Mouse (Mus musculus): ENCODE measurements around the gene Btg1.

DNA sequence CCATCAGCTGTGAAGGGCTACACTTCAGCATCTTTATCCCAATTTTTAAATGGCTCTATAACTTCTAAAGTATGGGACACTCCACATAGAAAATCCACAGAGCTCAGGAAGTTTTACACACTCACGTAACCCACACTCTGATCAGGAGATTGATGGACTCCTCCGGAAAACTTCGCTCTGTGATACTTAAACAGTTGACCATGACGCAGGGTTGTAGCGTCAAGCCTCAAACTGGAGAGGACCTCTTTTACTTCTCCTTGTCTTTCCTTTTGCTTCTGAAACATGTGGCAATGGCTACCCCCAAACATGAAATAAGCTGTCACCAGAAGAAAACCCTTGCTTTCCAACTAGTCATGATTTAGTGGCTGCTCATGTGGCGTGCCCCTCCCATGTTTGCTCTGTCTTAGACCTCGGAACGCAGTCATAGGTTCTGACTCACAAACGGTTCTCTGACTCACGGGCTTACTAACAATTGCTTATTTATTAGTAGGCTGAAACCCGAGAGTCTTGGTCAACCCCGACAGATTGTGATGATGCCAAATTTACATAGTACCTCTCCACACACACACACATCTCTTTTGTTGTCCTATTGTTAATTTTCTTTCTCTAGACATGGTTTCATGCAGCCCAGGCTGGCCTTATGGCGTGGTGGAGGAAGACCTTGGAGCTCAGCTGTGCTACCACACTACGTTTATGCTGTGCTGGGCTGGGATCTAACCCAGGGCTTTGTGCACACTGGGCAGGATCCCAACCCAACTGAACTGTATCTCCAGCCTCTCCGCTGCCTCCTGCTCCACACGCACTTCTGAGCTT lies 11.5 kb downstream of the Btg1 start:
- no peak for TF ChIP-seq CTCF (IDR thresholded peaks at IDR 0.05; ENCODE audit: insufficient read depth, low read depth, low read length)
- no peak for TF ChIP-seq POLR2A (IDR thresholded peaks at IDR 0.05; ENCODE audit: insufficient read depth, low read depth, low read length)
